Mouse (Mus musculus) macrophage (primary cell): Measurements from ENCODE around the gene Nucks1. TPM values are rescaled to one million over a fixed set of nuclear protein-coding genes. Genes with fewer than 3 reads are reported as not detected.

ENCODE experiments used
- H3K27ac ChIP-seq: fragments of 350-480 bp; formaldehyde crosslinking; 2 replicates; pipeline ENCODE4 v1.9.0; 2021
- H3K36me3 ChIP-seq: fragments of 350-480 bp; formaldehyde crosslinking; 2 replicates; pipeline ENCODE4 v1.9.0; 2021; ENCODE audit errors: inconsistent target
- H3K4me3 ChIP-seq: fragments of 350-480 bp; formaldehyde crosslinking; 2 replicates; pipeline ENCODE4 v1.9.0; 2021; ENCODE audit errors: inconsistent target
- H3K79me2 ChIP-seq: fragments of 350-480 bp; formaldehyde crosslinking; 2 replicates; pipeline ENCODE4 v1.9.0; 2021; ENCODE audit errors: inconsistent target
- WGBS: methylation state at CpG from one replicate; pipeline ENCODE4 v1.1.7; 2026; ENCODE audit warnings: inconsistent platforms; ENCODE audit not compliant: missing documents; 5-methylcytosine and 5-hydroxymethylcytosine counted together
- polyA plus RNA-seq: library from polyadenylated mRNA; stranded (reverse); fragments of 250-400 nt; gene quantifications from 3 replicates; pipeline ENCODE4 v1.2.4, GENCODE M21; 2018; ENCODE audit warnings: inconsistent platforms
- total RNA-seq, 78 experiments: library from RNA; depleted of rRNA; stranded (reverse); fragments of 250-400 nt; gene quantifications; 1 replicate in 9 of 78; 2 replicates in 24 of 78; 3 replicates in 43 of 78; 4 replicates in 2 of 78; pipeline ENCODE4 v1.2.4; 2018; ENCODE audit warnings: inconsistent platforms in 56 of 78

The Nucks1 gene
- total RNA-seq (2018; cell fraction: chromatin; rRNA removed) = 10 to 100 TPM; 12.1 to 49.2 (median 26.9) TPM
- total RNA-seq (2018; cell fraction: cytosol; rRNA removed) = 10 to 100 TPM; 39.7 to 83.4 (median 59.5) TPM
- 10 to 100 TPM; 24.1 to 85.6 (median 37.6) TPM for total RNA-seq (2018; cell fraction: nucleus; rRNA removed)
- polyA plus RNA-seq = 30.6 to 64.9 TPM (median 34.7 TPM) in 3 replicates

GRCm38 (mm10) chr1:131910001-131910648 is at the start of gene Nucks1:
Gene Nucks1 (plus strand): TSS chr1:131910534.
- Histone ChIP-seq H3K79me2 (peaks cover 41% of the 10 kb centered on the region), H3K4me3 (peak within 1 kb of the TSS; percentile 69), H3K36me3 (no peaks in the 10 kb centered on the region), H3K27ac (peak within 1 kb of the TSS; percentile 74)
- under 1% methylated on average over 29 of the region's 35 CpGs for WGBS

- H3K4me3 ChIP-seq = no peak overlapping the region
- WGBS = 96% methylated on average over 4 of the region's 4 CpGs
- no peaks in the 10 kb centered on the region for H3K79me2 ChIP-seq
- no peak overlapping the region for H3K27ac ChIP-seq
- H3K36me3 ChIP-seq = no peaks in the 10 kb centered on the region
These were observed 48.5 kb upstream of the Nucks1 start for GRCm38 (mm10) chr1:131861811-131862210.

DNA sequence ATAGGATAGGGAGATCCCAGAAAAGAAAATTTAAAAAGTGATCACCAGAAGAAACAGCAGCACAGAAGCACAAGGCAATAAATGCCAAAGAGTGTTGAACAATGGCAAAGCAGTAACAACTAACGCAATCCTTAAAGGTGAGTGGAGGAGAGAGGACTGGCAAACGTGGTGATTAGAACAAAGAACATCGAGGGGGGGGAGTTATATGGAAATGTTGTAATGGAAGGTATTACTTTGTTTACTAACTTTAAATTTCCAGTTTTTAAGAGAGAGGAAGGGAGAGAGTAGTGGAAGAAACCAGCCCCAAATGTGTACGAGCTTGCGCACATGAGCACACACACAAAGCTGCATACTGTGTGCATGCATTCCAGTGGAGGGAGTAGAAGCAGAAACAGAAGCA is 44.7 kb upstream of the Nucks1 start:
- H3K36me3 ChIP-seq = peaks cover 9% of the 10 kb centered on the region; the same call in 1 of the 2 replicates
- 100% methylated on average over 4 of the region's 5 CpGs for WGBS
- no peak overlapping the region for H3K27ac ChIP-seq
- H3K4me3 ChIP-seq = no peak overlapping the region
- peaks cover 15% of the 10 kb centered on the region; the same call in 1 of the 2 replicates for H3K79me2 ChIP-seq

DNA sequence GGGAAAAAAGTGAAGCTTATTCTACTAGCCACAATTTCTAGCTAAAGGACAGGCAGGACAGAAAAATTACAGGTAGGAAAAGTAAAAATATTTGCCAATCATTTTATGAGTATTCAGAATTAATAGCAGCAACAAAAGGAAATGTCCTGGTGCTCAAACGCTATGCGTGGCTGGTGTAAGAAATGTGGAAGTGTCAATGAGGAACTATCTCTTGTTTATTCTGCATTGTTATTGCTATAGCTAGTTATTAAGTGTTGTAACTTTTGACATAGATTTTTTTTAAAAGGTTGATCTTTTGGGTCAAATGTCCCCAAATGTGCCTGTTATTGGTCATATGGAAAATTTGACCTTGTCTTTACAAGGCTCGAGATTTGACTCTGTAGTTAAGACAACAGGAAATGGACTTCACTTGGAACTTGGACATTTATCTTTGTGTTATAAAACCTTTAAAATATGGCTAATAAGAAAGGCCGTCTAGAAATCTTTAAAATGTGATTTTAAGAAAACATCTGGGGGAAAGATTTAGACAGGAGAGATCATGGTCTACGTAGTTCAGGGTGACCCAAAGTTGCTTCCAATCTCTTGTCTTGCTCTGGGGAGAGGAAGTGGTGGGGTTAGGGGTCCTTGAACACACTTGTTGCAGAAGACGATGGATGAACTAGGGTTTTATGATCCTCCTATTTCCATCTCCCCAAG is 43.9 kb upstream of the Nucks1 start:
- Histone ChIP-seq H3K27ac (peak overlapping the region; percentile 65), H3K79me2 (peaks cover 15% of the 10 kb centered on the region; the same call in 1 of the 2 replicates), H3K36me3 (peaks cover 14% of the 10 kb centered on the region; the same call in 1 of the 2 replicates), H3K4me3 (peak overlapping the region; percentile 91; the same call in 1 of the 2 replicates)
- WGBS = 29% methylated on average over 6 of the region's 6 CpGs

DNA sequence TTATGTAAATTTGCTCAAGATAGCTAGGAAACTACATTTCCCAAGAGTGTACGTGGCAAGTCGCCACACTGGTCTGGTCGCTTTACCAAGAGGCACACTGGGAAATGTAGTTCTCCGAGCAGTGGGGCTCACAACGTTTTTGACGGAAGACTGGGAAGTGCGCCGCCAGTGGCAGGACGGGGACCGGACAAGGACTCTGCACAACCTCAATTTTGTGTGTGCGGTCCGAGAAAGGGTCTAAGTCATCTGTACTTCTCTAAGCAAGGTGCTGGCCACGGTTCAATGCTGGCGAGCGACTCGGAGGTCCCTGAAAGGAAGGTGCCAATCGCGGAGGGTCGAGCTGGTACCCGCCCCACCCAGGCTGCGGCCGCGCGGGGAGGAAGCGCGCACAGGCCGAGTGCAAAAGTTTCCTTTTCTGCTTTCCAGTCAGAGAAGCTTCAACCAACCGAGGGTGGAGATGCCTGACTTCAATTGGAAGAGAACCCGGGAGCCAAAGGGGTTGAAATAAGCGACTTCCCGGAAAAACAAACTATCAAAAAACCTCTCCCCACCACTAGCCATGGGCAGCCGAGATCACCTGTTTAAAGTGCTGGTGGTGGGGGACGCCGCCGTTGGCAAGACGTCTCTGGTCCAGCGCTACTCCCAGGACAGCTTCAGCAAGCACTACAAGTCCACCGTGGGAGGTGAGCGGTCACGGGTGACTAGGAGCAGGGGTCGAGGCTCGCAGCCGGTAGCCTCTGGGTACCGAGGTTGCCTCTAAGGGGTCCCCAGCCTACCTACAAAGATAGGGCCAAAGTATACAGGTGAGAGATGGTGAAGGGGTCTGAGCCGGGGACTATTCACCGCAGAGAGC is 43.0 kb upstream of the Nucks1 start, which contains the start of gene Rab29:
Gene Rab29 (plus strand): TSS at position 132 of the 853 bp plus-strand sequence.
- H3K27ac ChIP-seq = peak within 1 kb of the TSS; percentile 65
- H3K79me2 ChIP-seq = peaks cover 15% of the 10 kb centered on the region; the same call in 1 of the 2 replicates
- 1% methylated on average over 42 of the region's 46 CpGs for WGBS
- H3K4me3 ChIP-seq = peak within 1 kb of the TSS; percentile 91
- peaks cover 20% of the 10 kb centered on the region; the same call in 1 of the 2 replicates for H3K36me3 ChIP-seq

GRCm38 (mm10) chr1:131867946-131868290 is 42.4 kb upstream of the Nucks1 start:
- Histone ChIP-seq H3K27ac (peak overlapping the region; percentile 65), H3K36me3 (peaks cover 26% of the 10 kb centered on the region; the same call in 1 of the 2 replicates), H3K79me2 (peaks cover 15% of the 10 kb centered on the region; the same call in 1 of the 2 replicates), H3K4me3 (peak overlapping the region; percentile 91)
- 20% methylated on average over 10 of the region's 10 CpGs for WGBS

DNA sequence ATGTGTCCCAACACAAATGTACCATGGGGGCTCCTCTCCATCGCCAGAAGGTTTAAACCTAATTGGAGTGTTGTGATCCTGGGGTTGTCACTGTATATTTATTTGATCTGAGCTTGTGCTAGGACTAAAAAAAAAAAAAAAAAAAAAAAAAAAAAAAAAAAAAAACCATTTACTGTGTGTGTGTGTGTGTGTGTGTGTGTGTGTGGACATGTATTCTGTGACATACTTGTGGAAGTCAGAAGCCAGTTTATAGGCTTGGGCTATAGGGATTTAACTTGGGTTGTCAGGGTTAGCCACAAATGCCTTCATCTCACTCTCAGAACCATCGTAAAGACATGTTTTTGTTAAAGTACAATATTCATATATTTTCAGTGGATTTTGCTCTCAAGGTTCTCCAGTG is 40.8 kb upstream of the Nucks1 start:
- 85% methylated on average over 2 of the region's 2 CpGs for WGBS
- peaks cover 31% of the 10 kb centered on the region; the same call in 1 of the 2 replicates for H3K36me3 ChIP-seq
- no peak overlapping the region for H3K27ac ChIP-seq
- H3K79me2 ChIP-seq = peaks cover 15% of the 10 kb centered on the region; the same call in 1 of the 2 replicates
- H3K4me3 ChIP-seq = no peak overlapping the region

GRCm38 (mm10) chr1:131872856-131873255 is 37.5 kb upstream of the Nucks1 start:
- Histone ChIP-seq H3K36me3 (peaks cover 31% of the 10 kb centered on the region; the same call in 1 of the 2 replicates), H3K27ac (no peak overlapping the region), H3K4me3 (no peak overlapping the region), H3K79me2 (peaks cover 12% of the 10 kb centered on the region; the same call in 1 of the 2 replicates)
- 100% methylated on average over 1 of the region's 1 CpGs for WGBS

- Histone ChIP-seq H3K27ac (no peak overlapping the region), H3K36me3 (no peaks in the 10 kb centered on the region), H3K4me3 (no peak overlapping the region), H3K79me2 (no peaks in the 10 kb centered on the region)
- WGBS = 87% methylated on average over 2 of the region's 2 CpGs
These were observed 30.5 kb upstream of the Nucks1 start for GRCm38 (mm10) chr1:131879816-131880215.

DNA sequence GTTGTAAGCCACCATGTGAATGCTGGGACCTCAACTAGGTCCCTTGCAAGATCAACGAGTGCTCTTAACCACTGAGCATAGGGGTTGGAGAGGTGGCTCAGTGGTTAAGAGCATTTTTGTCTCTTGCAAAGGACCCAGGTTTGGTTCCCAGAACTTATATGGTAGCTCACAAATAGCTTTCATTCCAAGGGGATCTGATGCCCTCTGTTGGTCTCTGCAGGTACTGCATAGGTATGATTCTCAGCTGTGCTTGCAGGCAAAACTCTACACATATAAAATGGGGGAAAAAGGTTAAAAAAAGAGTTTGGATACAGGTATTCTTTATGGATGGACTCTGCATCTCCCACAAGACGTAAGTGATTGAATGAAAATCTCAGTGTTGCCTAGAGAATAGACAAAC is 27.5 kb upstream of the Nucks1 start:
- Histone ChIP-seq H3K36me3 (no peaks in the 10 kb centered on the region), H3K27ac (no peak overlapping the region), H3K4me3 (no peak overlapping the region), H3K79me2 (no peaks in the 10 kb centered on the region)
- WGBS = 64% methylated on average over 2 of the region's 2 CpGs

GRCm38 (mm10) chr1:131886173-131886572 is 24.2 kb upstream of the Nucks1 start:
- WGBS = 94% methylated on average over 2 of the region's 2 CpGs
- Histone ChIP-seq H3K79me2 (no peaks in the 10 kb centered on the region), H3K27ac (no peak overlapping the region), H3K36me3 (no peaks in the 10 kb centered on the region), H3K4me3 (no peak overlapping the region)

GRCm38 (mm10) chr1:131886641-131887040 is 23.7 kb upstream of the Nucks1 start:
- H3K4me3 ChIP-seq = no peak overlapping the region
- no peaks in the 10 kb centered on the region for H3K36me3 ChIP-seq
- no peaks in the 10 kb centered on the region for H3K79me2 ChIP-seq
- no peak overlapping the region for H3K27ac ChIP-seq
- 100% methylated on average over 1 of the region's 3 CpGs for WGBS

GRCm38 (mm10) chr1:131890043-131890658 is 20.2 kb upstream of the Nucks1 start:
- H3K4me3 ChIP-seq = no peak overlapping the region
- H3K27ac ChIP-seq = no peak overlapping the region
- no peaks in the 10 kb centered on the region for H3K36me3 ChIP-seq
- 90% methylated on average over 6 of the region's 6 CpGs for WGBS
- H3K79me2 ChIP-seq = no peaks in the 10 kb centered on the region

- Histone ChIP-seq H3K27ac (no peak overlapping the region), H3K79me2 (no peaks in the 10 kb centered on the region), H3K36me3 (no peaks in the 10 kb centered on the region), H3K4me3 (no peak overlapping the region)
- WGBS = 100% methylated on average over 4 of the region's 4 CpGs
These were observed 18.9 kb upstream of the Nucks1 start for GRCm38 (mm10) chr1:131891436-131891835.
